Mouse (Mus musculus): ENCODE measurements around the gene Bmp5. TPM values are rescaled to one million over a fixed set of nuclear protein-coding genes. Genes with fewer than 3 reads are reported as not detected.
A peak's percentile ranks its signal among the peaks of the same experiment; 100 is the strongest.

The Bmp5 gene
- total and polyA plus RNA-seq, 3 experiments = not detected

DNA sequence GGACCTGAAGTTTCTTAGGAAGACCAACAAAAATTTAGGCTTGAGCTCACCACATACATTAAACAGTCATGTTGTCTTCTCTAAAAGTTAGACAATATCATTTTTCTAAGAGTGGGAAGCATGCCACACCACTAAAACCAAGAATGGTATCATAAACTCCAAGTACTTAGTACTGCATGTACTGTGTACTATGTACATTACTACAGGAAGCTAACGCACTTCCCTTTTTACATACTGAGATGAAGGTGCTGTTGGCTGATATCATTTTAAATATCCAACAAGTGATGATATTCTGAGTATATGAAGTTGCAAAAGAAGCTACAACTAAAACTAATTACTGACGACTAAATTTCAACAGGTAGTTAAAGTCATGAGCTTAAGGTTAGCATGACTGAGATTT, 13.6 kb upstream of the Bmp5 start:
- Histone ChIP-seq H3K79me2 (ENCODE audit: control insufficient read depth, insufficient read depth, low read length, poor library complexity) (no peaks in the 10 kb centered on the region), H3K9ac (ENCODE audit: control insufficient read depth, low read depth, low read length, poor library complexity, severe bottlenecking) (no peak overlapping the region), H3K9me3 (replicated peaks; ENCODE audit: insufficient read depth, low read length) (no peaks in the 10 kb centered on the region), H3K27ac (ENCODE audit: control insufficient read depth, low read depth, low read length) (no peak overlapping the region), H3K27me3 (ENCODE audit: control insufficient read depth in 1 of 2, insufficient read depth in 2 of 2, low read length in 2 of 2) (no peaks in the 10 kb centered on the region), H3K4me1 (ENCODE audit: control insufficient read depth in 1 of 2, insufficient read depth in 2 of 2, low read length in 2 of 2) (no peaks in the 10 kb centered on the region), H3K36me3 (ENCODE audit: control insufficient read depth in 1 of 2, insufficient read depth in 2 of 2, low read length in 2 of 2) (peaks cover 0 to 2% of the 10 kb centered on the region in 2 experiments; a peak in 1 of 4 replicates), H3K4me3 (ENCODE audit: control insufficient read depth in 1 of 2, insufficient read depth in 1 of 2, low read depth in 2 of 2, low read length in 2 of 2) (no peak overlapping the region)
- peak; percentile 47 for DNase-seq (ENCODE audit: low read depth, low spot score)
- peak; percentile 41; the same call in 1 of the 2 replicates for TF ChIP-seq TAL1 (IDR thresholded peaks at IDR 0.05; ENCODE audit: low read length)
- no peak for TF ChIP-seq SIN3A (IDR thresholded peaks at IDR 0.05; ENCODE audit: low read length)
- TF ChIP-seq MAX (IDR thresholded peaks at IDR 0.05; ENCODE audit: low read length) = no peak
- no peak for TF ChIP-seq RCOR1 (IDR thresholded peaks at IDR 0.05; ENCODE audit: low read depth, low read length)
- TF ChIP-seq POLR2A (IDR thresholded peaks at IDR 0.05; ENCODE audit: control insufficient read depth in 1 of 2, insufficient read depth in 1 of 2, low read depth in 1 of 2, low read length in 2 of 2, poor library complexity in 1 of 2) = no peak
- TF ChIP-seq TBP (IDR thresholded peaks at IDR 0.05; ENCODE audit: low read depth, low read length) = no peak
- no peak for TF ChIP-seq ETS1 (IDR thresholded peaks at IDR 0.05; ENCODE audit: low read depth, low read length)
- TF ChIP-seq NRF1 (IDR thresholded peaks at IDR 0.05; ENCODE audit: insufficient read depth, low read depth, low read length, poor library complexity, severe bottlenecking) = no peak
- TF ChIP-seq UBTF (IDR thresholded peaks at IDR 0.05; ENCODE audit: borderline replicate concordance, insufficient read depth, low read depth, low read length) = no peak
- peak; percentile 21 to 55; a peak in 1 of 4 replicates for TF ChIP-seq EP300 (IDR thresholded peaks at IDR 0.05; ENCODE audit: low read depth in 1 of 2, low read length in 2 of 2)
- TF ChIP-seq GATA1 (IDR thresholded peaks at IDR 0.05; ENCODE audit: low read depth, low read length) = 0 out of 2 replicates have a peak, but pooled peaks have one; percentile 24
- no peak for TF ChIP-seq ZMIZ1 (IDR thresholded peaks at IDR 0.05; ENCODE audit: low read depth, low read length)
- no peak for TF ChIP-seq MYC (IDR thresholded peaks at IDR 0.05; ENCODE audit: low read depth, low read length)
- TF ChIP-seq TCF12 (IDR thresholded peaks at IDR 0.05; ENCODE audit: low read depth, low read length) = peak; percentile 15; the same call in 1 of the 2 replicates
- no peak for TF ChIP-seq RAD21 (IDR thresholded peaks at IDR 0.05; ENCODE audit: low read depth, low read length)
- no peak for TF ChIP-seq MAZ (IDR thresholded peaks at IDR 0.05; ENCODE audit: low read depth, low read length)
- TF ChIP-seq ELF1 (IDR thresholded peaks at IDR 0.05; ENCODE audit: low read depth, low read length) = no peak

DNA sequence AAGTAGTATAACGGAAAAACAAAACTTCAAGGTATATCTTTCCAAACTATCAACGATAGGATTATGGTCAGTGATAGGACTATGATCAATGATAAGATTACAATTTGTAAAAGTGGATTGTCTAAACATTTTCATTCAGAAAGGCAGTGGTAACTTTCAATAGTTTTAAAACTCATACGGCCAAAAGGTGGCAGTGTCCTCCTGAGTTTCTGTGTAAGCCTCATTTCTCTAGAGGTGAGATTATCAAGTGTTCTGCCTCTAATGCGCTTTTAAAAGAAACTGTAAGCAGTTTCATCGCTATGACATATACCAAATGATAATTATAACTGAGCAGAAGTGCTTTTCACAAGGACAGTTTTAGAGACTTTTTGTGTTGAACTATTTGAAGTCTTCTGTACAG, 12.7 kb upstream of the Bmp5 start:
- no peak overlapping the region for H3K4me3 ChIP-seq (ENCODE audit: control insufficient read depth in 1 of 2, insufficient read depth in 1 of 2, low read depth in 2 of 2, low read length in 2 of 2)
- no peak overlapping the region for H3K9ac ChIP-seq (ENCODE audit: control insufficient read depth, low read depth, low read length, poor library complexity, severe bottlenecking)
- no peaks in the 10 kb centered on the region for H3K9me3 ChIP-seq (replicated peaks; ENCODE audit: insufficient read depth, low read length)
- no peaks in the 10 kb centered on the region for H3K27me3 ChIP-seq (ENCODE audit: control insufficient read depth in 1 of 2, insufficient read depth in 2 of 2, low read length in 2 of 2)
- H3K4me1 ChIP-seq (ENCODE audit: control insufficient read depth in 1 of 2, insufficient read depth in 2 of 2, low read length in 2 of 2) = no peaks in the 10 kb centered on the region
- DNase-seq (ENCODE audit: low read depth, low spot score) = peak; percentile 53
- peaks cover 0 to 2% of the 10 kb centered on the region in 2 experiments; a peak in 1 of 4 replicates for H3K36me3 ChIP-seq (ENCODE audit: control insufficient read depth in 1 of 2, insufficient read depth in 2 of 2, low read length in 2 of 2)
- no peaks in the 10 kb centered on the region for H3K79me2 ChIP-seq (ENCODE audit: control insufficient read depth, insufficient read depth, low read length, poor library complexity)
- H3K27ac ChIP-seq (ENCODE audit: control insufficient read depth, low read depth, low read length) = no peak overlapping the region
- TF ChIP-seq CTCF (IDR thresholded peaks at IDR 0.05 in 2 of 3, conservative IDR thresholded peaks at IDR 0.05 in 1 of 3; ENCODE audit: control insufficient read depth in 1 of 3, insufficient read depth in 1 of 3, low read depth in 2 of 3, low read length in 3 of 3, poor library complexity in 1 of 3, severe bottlenecking in 1 of 3) (peak in 2 of 3 experiments; percentile 5 to 80; a peak in 3 of 6 replicates), EP300 (IDR thresholded peaks at IDR 0.05; ENCODE audit: low read depth in 1 of 2, low read length in 2 of 2) (no peak), RAD21 (IDR thresholded peaks at IDR 0.05; ENCODE audit: low read depth, low read length) (peak; percentile 84), RCOR1 (IDR thresholded peaks at IDR 0.05; ENCODE audit: low read depth, low read length) (no peak), ZC3H11A (IDR thresholded peaks at IDR 0.05; ENCODE audit: low read depth, low read length) (peak; percentile 70), SMC3 (IDR thresholded peaks at IDR 0.05; ENCODE audit: low read depth, low read length) (peak; percentile 87), POLR2AphosphoS5 (IDR thresholded peaks at IDR 0.05; ENCODE audit: borderline replicate concordance, low read depth, low read length) (no peak)

Measured in MEL (cell line).